Mouse (Mus musculus) E14TG2a.4 (cell line): ENCODE measurements around the gene Actr3.
"Not testable (repeated sequence)": the region's sequence is repeated elsewhere in the genome, so short reads cannot be mapped to it uniquely, and the experiment has no call there.

ENCODE experiments used
- CTCF ChIP-seq: conservative IDR thresholded peaks from 2 replicates; pipeline ENCODE4 v1.5.1; 2014; ENCODE audit warnings: low read length
- NANOG ChIP-seq: IDR thresholded peaks from 2 replicates; pipeline ENCODE4 v1.6.1; 2014; ENCODE audit warnings: borderline replicate concordance, low read length, mixed read lengths
- POU5F1 ChIP-seq: IDR thresholded peaks from 2 replicates; pipeline ENCODE4 v1.6.1; 2014; ENCODE audit warnings: low read length, borderline replicate concordance

DNA sequence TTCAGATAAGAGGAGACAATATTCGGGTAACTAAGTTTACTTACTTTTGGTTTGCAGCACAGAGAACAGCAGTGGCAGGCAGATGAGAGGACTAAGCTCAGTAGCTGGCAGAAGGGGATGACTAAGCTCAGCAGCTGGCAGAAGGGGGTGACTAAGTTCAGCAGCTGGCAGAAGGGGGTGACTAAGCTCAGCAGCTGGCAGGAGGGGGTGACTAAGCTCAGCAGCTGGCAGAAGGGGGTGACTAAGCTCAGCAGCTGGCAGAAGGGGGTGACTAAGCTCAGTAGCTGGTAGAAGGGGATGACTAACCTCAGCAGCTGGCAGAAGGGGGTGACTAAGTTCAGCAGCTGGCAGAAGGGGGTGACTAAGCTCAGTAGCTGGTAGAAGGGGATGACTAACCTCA lies 45.9 kb downstream of the Actr3 start:
- not testable (repeated sequence) for TF ChIP-seq CTCF, POU5F1, NANOG
